Comparison of ENCODE assay signal across 8 mouse cellular contexts in the genomic region with DNA sequence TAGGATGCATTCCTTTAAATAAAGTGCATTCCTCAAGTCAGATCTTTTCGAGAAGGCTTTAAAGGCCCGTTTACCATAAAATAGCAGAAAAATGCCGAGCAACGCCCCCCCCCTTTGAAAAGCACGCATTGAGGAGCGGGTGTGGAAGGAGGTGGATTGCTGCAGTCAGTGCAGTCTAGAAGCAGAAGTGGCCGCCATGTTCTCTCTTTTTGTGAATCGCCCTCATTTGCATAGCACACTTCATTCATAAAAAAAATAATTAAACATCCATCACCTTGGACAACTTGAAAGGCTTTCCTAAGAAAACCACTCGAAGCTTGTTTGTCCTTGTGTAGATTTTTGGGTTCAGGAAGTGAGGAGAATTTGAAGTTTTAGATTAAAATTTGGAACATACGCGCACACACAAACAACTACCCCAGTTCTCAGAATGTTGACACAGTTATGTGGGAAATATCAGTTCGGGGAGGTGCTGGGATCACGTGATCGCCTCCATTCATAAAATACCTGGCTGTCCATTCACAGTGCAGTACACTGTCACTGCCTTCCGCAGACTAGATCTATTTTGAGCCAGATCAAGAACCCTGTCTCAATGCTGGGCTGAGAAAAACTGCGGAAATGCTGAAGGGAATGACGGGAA. TPM values are rescaled to one million over a fixed set of nuclear protein-coding genes. Genes with fewer than 3 reads are reported as not detected.
DNase-seq lines count a peak whose midpoint lies in the region; ATAC-seq lines count a peak whose summit lies in the region.

No protein-coding gene starts in this region.

- no peaks in the 10 kb centered on the region for H3K27me3 ChIP-seq in forebrain, embryonic 14.5 days (replicated peaks; ENCODE audit: control insufficient read depth, insufficient read depth, low read length)
- H3K27me3 ChIP-seq in hindbrain, embryonic 15.5 days: no peaks in the 10 kb centered on the region

- H3K27ac ChIP-seq in forebrain, embryonic 14.5 days (ENCODE audit: low read depth, low read length): no peak overlapping the region
- H3K27ac ChIP-seq in hindbrain, embryonic 15.5 days (replicated peaks): peak overlapping the region; percentile 61

- peak; percentile 38 for ATAC-seq in forebrain, embryonic 14.5 days
- ATAC-seq in hindbrain, embryonic 15.5 days (ENCODE audit: low FRiP score, low read depth): peak; percentile 40; the same call in 1 of the 2 replicates
- ATAC-seq in megakaryocyte-erythroid progenitor cell, adult 5-6 weeks (replicated peaks; ENCODE audit: low FRiP score, low TSS enrichment, poor library complexity, severe bottlenecking): peak; percentile 50

- no peaks in the 10 kb centered on the region for H3K9me3 ChIP-seq in forebrain, embryonic 14.5 days (replicated peaks; ENCODE audit: control insufficient read depth, low read length)
- no peaks in the 10 kb centered on the region for H3K9me3 ChIP-seq in hindbrain, embryonic 15.5 days

- WGBS in forebrain, embryonic 14.5 days: 5% methylated on average over 17 of the region's 17 CpGs
- 2% methylated on average over 17 of the region's 17 CpGs for WGBS in hindbrain, embryonic 15.5 days

- H3K9ac ChIP-seq in forebrain, embryonic 14.5 days (ENCODE audit: low read length): peak overlapping the region; percentile 96
- H3K9ac ChIP-seq in hindbrain, embryonic 15.5 days: peak overlapping the region; percentile 99

- intact Hi-C loops in left cerebral cortex, postnatal 25 days (cut with DNase I): loop anchor here (5.0 kb wide), 2 partner anchors 86 to 109 kb away; no protein-coding TSS in a partner anchor

- DNase-seq in left cerebral cortex, adult 18-20 months (ENCODE audit: low spot score in 2 of 2): peak; percentile 35 to 38
- no peak for DNase-seq in left cerebral cortex, adult 11 months (ENCODE audit: low spot score)
- DNase-seq in cerebellum, adult 11-12 months: peak; percentile 79
- peak; percentile 86 for DNase-seq in forebrain, embryonic 14.5 days (ENCODE audit: low spot score)
- DNase-seq in left cerebral cortex, postnatal 25 days (ENCODE audit: low spot score in 2 of 2): peak; percentile 45 to 75
- DNase-seq in skeletal muscle tissue, adult 2 months (ENCODE audit: low read depth, low spot score): peak; percentile 52

- no peaks in the 10 kb centered on the region for H3K36me3 ChIP-seq in forebrain, embryonic 14.5 days (ENCODE audit: control insufficient read depth, insufficient read depth, low read length)
- no peaks in the 10 kb centered on the region for H3K36me3 ChIP-seq in hindbrain, embryonic 15.5 days

- peak overlapping the region; percentile 79 for H3K4me2 ChIP-seq in forebrain, embryonic 14.5 days (ENCODE audit: low read length)
- peak overlapping the region; percentile 73 for H3K4me2 ChIP-seq in hindbrain, embryonic 15.5 days

- peaks cover 13% of the 10 kb centered on the region for H3K4me1 ChIP-seq in forebrain, embryonic 14.5 days (ENCODE audit: control insufficient read depth, insufficient read depth, low read length)
- H3K4me1 ChIP-seq in hindbrain, embryonic 15.5 days (replicated peaks): peaks cover 32% of the 10 kb centered on the region

- peak overlapping the region; percentile 91 for H3K4me3 ChIP-seq in forebrain, embryonic 14.5 days (ENCODE audit: low read depth, low read length)
- H3K4me3 ChIP-seq in hindbrain, embryonic 15.5 days: peak overlapping the region; percentile 97

RNA-seq across cellular contexts. Expression of a gene that starts 1.6 kb away (rescaled TPM):
- total RNA-seq in left cerebral cortex, adult 18-20 months (2021): 100 to 1,000 TPM; 169 to 186 TPM
- 11.2 and 11.5 TPM in 2 replicates for polyA plus RNA-seq in forebrain, embryonic 14.5 days (2014; fragmentation: Nextera tagmentation; extraction: Ambion mirVana)
- 12.6 and 14.7 TPM in 2 replicates for polyA plus RNA-seq in hindbrain, embryonic 15.5 days (2015; fragmentation: Nextera tagmentation; extraction: Ambion mirVana)
- 100 to 1,000 TPM; 142 to 168 TPM for total RNA-seq in left cerebral cortex, postnatal 25 days (2021)
- total RNA-seq in megakaryocyte-erythroid progenitor cell, adult 5-6 weeks (2014; fragmentation: Nextera tagmentation): 17.9 and 23.3 TPM in 2 replicates
- total RNA-seq in megakaryocyte-erythroid progenitor cell, adult 5-6 weeks (2017): 25.8 and 43.1 TPM in 2 replicates
